Mouse (Mus musculus) layer of hippocampus, adult 8-10 months (tissue): Measurements from ENCODE around the gene Zfp831. TPM values are rescaled to one million over a fixed set of nuclear protein-coding genes. Genes with fewer than 3 reads are reported as not detected.

Source experiments
- DNase-seq, 2 experiments: peaks; one replicate each; pipeline ENCODE4 v3.0.0; 2022; ENCODE audit warnings: low spot score in 2 of 2
- total RNA-seq, 4 experiments: library from RNA; stranded (reverse); gene quantifications; 2 replicates each; pipeline ENCODE4 v1.2.4; 2022

Gene Zfp831
- total RNA-seq, 4 experiments from 2014 or later, result 17.9 to 27.5 (median 22.9) TPM

DNA sequence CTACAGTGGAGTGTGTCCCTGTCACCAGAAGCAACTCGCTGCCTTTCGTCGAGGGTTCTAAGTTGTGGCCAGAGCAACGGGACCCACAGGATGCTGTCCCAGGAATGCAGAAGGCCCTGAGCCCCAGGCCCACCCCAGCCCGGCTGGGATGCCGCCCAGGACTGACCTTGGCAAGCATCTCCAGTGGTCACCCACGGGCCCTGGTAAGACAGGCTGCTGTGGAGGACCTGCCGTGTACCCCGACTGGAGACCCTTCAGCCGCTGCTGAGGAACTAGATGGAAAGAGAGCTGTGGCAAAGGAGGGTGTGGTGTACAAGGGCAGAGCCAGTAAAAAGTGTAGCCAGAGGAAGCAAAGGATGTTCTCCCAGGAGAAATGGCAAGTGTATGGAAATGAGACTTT lies 1.6 kb downstream of the Zfp831 start:
- no peak for DNase-seq

DNA sequence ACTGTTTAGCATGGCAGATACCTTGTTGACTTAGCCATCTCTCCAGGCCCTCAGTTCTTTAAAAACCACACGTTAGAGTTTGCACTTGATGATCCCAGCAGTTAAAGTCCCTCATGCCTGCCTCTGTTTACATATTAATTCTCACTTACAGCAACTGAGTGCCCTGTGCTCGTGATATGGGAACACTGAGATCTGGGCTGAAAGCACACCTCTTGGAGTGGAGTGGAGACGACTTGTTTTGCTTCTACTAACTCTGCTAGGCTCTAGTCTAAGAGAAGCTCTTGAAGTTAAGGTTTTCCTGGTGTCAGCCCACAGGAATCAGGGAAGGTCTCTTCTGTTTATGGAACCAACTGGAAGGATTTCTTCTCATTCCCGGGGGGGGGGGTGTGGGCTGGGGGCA lies 9.5 kb downstream of the Zfp831 start:
- DNase-seq, result no peak

DNA sequence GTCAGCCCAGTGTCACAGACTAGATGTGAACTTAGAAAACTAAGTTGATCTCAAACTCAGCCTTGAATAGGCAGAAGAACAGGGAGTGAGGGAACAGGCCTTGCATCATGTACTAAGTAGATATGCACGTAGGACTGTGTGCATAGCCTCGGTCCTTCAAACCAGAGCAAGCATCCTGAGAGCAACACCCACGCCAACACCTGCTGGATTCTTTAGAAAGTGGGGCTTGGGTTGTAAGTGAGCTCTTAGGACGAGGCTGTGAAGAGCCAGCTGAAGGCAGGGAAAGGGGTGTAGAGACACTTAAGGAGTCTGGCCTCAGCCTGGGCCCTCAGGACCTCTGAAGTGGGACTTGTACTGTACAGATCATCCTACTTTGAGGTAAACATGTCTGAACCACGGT lies 12.0 kb downstream of the Zfp831 start:
- no peak for DNase-seq

DNA sequence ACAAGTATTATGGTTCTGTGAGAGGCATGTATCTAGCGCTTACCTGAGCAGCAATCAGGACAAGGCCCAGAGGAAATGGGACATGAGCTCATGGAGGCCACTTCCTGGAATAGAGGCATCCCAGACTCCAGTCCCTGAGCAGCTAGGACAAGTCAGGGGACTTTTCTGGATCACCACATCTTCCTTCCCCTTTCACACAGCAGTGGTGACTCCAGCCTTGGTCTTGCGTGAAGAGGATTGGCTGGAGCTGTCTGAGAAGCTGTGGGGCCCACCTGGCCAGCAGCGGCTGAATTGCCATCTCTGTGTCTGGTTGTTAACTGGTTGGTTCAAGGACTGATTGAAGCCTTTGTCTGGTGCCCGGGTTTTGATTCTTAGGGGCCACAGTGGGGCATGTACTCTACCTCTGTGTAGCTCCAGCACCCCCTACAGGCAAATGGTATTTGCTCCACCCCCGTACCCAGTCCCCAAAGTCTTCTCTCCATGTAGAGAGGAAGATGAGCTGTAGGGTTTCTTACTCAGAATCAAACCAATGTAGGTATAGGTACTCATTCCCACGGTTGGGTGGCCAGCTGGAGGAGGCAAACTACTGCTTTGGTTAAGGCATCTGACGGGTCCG lies 15.0 kb downstream of the Zfp831 start:
- DNase-seq, result no peak

DNA sequence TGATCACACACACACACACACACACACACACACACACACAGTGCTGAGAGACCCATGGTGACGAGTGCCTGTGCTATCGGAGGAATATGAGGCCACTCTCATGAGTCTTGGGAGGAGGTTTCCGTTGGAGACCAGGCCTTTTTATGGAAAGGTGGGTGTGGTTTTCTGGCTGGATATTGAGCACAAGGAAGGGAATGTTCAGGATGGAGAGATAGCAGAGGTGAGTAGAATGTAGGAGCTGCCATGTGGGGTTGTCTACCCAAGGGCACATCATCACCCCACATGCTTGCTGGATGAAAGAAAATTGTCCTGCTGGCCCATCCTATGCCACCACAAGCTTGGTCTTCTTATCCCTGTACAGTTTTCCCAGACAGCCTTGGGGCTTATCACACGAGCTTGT lies 16.5 kb downstream of the Zfp831 start:
- no peak for DNase-seq

DNA sequence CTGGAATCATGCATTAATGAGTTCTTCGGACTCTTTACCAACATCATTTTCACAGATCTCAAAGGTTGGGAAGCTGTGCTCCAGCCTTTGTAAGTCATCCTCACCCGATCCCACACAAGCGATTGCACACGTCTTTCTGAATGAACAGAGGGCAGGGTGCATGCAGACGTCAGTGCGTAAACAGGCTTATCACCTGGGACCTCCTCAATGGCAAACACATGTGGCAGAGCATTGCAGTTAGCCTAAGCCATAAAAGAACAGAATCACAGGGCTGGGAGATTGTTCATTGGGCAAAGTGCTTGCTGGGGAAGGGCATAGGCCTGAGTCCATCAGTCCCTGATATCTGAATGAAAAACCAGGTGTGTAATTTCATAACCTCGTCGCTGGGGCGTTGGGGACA lies 17.0 kb downstream of the Zfp831 start:
- DNase-seq, result no peak

DNA sequence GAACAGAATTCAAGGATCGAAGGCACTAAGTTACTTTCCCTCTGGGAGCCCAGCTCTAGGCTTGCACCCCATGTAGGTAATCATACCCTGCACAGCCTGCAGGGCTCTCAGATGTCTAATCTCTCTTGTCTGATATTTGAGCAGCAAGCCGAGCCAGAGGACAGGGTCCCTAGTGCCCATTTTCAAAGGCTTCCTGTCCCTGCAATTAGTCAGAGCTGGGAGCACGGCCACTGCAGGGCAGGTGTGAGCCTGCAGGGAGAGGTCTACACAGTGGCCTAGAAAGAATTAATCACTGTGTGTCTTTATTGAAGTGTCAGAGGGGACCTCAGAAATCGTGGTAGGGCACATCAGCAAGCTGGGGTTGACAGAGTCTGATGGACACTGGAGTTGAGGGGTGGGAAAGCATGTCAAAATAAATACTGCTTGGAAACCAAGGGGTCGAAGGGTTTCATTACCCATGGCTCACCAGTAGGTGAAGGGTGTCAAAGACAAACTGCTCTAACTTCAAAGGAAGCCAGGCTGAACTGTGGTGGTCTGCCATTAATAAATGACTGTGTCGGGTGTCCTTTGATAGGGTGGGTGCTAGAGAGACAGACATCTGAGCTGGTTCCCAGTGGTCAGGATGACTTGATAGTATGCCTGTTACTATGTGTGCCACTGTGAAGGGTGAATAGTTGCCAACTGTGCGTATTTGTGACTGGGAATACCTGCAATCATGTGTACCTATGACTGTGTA lies 18.3 kb downstream of the Zfp831 start:
- no peak for DNase-seq

DNA sequence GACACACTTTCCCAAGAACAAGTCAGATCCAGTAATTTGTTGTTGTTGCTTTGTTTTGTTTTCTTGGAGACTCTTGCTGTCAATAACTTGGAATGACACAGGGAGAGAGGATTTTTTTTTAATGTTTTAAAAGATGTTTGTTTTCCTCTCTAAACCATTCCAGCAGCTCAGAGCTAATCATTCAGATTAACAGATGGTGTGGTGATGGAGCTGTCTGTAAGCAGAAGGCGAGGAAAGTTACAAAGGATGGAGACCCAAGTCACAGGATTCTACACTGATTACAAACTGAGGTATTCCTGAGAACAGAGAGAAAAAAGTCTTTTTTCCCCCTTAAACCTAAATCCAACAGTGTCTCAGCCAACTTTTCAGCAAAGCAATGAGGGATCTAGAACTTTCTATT lies 19.3 kb downstream of the Zfp831 start:
- no peak for DNase-seq

DNA sequence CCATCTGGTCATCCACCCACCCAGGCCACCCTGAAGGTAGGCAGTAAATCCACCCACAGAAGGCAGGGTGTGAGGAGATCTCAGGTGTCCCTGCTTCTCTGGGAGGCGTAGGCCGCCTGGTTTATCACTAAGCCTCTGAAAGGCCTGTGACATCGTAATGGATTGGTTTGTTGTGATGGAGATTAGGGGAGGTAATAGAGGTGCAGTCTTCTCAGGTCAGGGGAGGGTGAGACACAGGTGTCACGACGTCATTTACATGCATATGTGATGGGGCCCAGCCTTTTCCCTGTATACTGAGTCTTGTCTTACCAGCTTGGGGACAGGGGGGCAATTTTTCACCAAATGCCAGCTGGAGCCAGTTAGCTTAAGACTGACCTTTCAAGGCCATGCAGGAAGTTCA lies 22.1 kb downstream of the Zfp831 start:
- no peak for DNase-seq

DNA sequence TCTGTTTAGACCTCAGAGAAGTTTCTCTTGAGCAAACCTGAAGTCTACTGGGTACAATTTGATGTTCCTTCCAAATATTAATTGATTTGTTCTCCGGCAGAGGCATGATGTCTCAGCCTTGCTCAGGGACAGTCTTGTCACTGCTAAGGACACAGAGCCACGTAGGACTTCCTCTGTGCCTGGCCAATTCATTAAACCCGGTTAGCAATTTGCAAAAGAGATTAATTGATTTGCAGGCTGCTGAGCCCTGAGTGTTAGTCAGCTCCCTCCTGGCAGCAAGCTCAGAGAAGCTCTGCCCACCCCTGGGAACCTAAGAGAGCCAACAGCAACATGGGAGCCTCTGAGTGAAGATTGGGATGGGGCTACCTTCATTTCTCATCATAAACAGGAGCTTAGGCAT lies 25.5 kb downstream of the Zfp831 start:
- DNase-seq, result no peak

DNA sequence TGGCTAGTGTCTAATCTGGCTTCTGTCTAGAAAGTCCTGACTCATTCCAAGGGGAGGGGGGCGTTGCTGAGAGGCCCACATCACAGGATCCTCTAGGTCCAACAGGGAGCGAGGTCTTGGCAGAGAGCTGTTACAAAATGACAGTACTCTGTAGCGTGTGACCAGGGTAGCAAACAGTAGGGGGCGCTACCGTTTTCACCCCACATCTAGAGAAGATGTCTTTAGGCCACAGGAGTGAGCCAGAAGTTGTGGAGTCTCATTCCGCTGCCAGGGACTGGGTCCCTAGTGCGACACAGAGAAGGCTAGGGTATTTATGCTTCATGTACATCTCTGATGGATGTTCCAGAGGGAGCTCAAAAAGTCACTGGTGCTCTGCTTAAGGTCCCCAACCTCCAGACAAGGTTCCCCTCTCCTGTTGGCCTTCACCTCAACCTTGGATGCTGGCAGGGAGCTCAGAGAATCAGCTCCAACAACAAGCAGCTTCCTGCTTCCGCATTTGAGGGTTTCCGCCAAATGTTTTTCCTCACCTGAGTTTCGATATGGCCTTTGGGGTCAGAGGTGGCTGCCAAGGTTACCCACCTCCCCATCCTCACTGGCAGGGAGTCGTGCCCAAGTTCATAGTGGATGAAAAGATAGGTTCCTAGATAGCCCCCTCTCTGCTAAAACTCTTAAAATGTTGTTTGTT lies 29.3 kb downstream of the Zfp831 start:
- DNase-seq, result peak in 1 of 2 experiments; percentile 32

DNA sequence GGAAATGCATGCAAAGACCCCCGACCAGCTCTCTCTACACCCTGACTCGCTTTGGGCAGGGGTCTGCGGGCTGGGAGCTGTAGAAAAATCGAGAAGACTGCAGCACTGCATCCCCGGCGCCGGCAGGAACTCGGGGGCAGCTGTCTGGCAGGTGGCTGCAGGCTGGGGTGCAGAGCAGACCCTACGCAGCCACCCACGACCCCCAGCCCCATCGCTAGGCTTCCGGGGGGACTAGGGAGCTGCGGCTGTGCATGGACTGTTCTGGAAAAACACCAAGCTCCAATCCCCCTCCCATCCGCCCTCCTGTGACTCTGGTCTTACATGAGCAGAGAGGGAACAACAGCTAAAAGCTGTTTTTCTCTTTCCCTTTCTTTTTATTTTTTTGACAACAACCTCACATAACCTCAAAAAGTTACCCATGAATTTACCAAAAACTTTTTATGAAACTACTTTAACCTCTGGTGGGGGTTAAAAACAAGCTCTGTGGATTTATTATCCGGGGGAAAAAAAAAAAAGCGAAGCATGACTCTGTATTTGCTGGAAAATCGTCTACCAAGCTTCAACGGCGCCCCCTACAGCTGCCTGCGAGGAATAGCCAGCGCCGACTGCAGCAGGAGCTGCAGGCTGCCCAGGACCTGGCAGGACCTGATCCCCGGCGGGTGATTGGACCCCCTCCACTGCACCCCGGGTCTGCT lies 30.4 kb downstream of the Zfp831 start:
- peak; percentile 54 to 88 for DNase-seq

DNA sequence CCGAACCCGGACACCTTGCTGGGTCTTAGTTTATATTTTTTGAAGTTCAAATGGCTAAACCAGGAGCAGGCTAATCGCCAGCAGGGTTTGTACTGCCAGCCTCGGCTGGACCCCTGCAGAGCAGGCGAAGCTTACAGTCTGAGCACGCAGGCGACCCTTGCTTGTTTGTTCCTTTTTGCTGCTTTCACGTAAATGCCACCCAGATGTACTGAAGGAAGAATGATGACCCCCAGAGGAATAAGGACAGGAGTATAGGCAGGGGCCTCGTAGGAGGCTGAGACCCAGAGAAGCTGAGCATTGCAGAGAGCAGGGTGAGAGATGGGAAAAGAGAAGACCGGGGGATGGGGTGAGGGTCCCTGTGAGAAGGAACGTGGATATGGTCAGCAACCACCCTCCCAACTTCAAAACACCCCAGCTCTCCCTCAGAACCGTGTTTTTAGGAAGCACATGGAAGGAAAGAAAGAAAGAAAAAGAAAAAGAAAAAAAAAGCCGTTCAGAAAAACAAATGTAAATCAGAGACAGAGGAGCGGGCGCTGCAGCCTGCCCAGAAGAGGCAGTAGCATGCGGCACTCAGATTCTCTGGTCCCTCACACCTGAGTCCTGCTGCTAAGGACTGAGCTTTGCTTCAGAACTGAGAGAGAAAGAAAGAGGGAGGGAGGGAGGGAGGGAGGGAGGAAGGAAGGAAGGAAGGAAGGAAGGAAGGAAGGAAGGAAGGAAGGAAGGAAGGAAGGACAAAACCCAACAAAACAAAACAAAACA lies 31.1 kb downstream of the Zfp831 start:
- no peak for DNase-seq

DNA sequence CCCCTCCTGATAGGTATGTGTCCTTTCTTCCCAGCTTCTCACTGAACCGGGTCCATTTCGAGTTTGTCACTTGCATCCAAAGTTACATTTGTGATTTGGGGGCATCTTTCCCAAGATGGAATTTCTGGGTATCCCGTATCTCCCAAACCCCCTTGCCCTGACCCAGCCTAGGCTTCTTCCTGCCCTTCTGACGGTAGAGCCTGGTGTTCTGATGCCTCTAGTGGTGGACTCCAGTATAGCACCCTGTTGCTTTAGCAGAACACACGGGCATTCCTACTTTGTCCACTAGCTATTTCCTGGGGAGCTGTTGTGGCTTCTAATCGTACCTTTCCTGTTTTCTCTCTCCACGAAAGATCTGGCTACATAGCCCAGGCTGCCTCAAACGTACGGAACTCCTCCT lies 32.3 kb downstream of the Zfp831 start:
- DNase-seq, result peak; percentile 50 to 81

DNA sequence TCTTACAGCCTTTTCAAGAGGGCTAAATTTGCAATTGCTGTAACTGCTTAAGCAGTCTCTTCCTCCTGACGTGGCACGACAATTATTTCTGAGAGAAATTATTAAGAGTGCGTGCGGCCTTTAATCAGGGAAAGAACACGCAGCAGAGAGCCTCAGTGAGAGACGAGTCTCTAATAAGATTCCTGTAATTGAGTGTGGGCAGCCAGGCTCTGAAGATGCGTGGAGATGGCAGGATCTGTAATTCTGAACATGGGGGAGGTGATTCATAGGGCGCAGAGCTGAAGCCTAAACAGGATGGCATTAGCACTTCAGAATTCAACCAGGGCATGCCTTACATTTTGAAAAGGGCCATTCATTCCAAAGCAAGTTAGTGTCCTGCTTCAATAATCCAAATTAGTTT lies 58.0 kb downstream of the Zfp831 start:
- DNase-seq, result no peak

DNA sequence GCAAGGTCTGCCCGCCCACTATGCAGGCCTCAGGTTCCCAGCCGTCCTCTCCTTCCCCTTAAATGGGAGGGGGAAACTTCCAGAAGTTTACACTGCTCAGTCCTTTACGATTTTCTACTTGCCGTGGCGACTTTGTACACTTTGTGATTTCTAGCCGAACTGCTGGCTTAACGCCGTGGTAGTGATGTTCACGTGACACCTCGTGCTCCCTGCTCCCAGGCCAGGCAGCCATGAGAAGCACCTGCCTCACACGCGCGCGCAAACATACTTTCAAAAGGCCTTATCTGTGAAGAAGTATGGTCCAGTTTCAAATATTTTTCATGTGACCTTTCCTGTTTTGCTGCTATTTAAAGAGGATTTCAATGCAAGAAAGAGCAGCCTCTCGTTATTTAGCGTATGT lies 63.8 kb downstream of the Zfp831 start:
- DNase-seq, result no peak

DNA sequence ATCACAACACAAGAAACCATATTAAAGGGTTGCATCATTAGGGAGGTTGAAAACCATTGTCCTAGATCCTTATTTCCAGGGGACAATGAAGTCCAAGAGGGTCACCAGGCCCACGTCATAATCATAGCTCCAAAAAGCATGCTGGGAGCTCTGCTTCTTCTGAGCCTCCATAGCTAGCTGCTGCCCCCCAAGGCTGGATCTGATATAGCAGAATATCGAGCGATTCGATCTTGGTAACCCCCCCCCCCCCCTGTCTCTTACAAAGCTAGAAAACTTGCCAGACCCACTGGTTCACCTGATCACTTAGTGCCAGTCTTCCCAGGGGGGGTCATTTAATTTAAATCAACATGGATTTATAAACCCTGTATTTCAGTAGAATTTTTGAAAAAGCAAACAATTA lies 65.3 kb downstream of the Zfp831 start:
- no peak for DNase-seq

DNA sequence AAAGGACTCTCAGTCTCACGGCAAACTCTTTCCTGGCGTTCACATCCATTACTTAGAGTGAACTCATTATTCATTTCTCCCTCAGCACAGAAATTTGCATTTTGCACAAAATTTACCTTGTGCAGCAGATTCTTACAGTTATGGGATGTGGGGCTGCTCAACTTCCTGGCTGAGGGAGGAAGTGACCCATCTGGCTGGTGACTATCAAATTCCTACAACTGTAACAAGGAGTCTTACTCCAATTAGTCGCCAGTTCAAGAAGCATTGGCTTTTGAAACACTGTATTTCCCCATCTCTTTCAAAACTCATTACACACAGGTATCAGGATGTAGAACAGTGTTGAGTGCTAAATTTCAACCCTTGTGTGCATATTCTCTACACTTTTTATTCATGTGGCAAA lies 66.9 kb downstream of the Zfp831 start:
- DNase-seq, result no peak

DNA sequence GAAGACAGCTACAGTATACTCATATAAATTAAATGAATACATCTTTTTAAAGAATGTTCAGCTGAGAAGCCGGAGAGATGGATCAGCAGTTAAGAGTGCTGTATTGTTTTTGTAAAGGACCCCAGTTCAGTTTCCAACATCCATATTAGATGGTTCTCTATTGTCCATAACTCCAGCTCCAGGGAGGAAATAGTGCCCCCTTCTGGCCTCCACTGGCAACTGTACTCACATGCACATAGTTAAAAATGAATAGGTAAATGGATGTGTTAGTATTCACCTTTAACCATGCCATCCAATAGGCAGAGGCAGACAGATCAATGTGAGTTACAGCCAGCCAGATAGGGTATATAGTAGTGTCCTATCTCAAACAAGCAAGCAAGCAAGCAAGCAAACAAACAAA lies 68.7 kb downstream of the Zfp831 start:
- no peak for DNase-seq

DNA sequence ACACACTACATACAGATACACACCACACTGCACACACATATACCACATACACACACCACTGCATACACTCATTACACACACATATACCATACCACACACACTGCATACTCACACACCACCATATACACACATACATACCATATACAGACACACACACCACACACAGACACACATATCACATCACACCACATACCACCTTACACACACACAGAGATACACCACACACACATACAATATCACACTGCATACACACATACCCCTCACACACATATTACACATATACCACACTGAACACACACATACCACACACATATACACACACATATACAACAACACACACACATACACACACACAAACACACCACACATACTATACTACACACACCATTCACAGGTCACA lies 72.6 kb downstream of the Zfp831 start:
- no peak for DNase-seq

DNA sequence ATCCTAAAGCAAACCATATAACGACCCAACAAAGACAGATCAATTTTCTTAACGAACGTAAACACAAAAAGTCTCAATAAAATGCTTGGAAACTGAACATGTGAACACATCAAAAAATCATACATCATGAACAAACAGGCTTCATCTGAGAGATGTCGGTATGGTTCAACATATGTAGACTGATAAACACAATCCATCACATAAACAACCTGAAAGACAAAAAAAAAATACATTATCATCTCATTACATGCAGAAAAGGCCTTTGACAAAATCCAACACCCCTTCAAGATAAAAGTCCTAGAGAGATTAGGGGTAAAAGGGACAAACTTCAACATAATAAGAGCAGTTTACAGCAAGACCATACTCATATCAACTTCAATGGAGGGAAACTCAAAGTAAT lies 74.5 kb downstream of the Zfp831 start:
- DNase-seq, result no peak
